Mouse (Mus musculus) C2C12 (cell line): ENCODE measurements around the gene Hist2h3c1.

Experiments used
- CEBPB ChIP-seq: IDR thresholded peaks from one replicate; pipeline ENCODE4 v1.6.1; 2011; ENCODE audit warnings: low read depth, mild to moderate bottlenecking, control low read depth, moderate library complexity
- CTCF ChIP-seq: IDR thresholded peaks from one replicate; pipeline ENCODE4 v1.5.1; 2011; ENCODE audit not compliant: control insufficient read depth, insufficient read depth, insufficient read length
- MAX ChIP-seq: IDR thresholded peaks from one replicate; pipeline ENCODE4 v1.6.1; 2011; ENCODE audit warnings: mild to moderate bottlenecking, control low read depth

DNA sequence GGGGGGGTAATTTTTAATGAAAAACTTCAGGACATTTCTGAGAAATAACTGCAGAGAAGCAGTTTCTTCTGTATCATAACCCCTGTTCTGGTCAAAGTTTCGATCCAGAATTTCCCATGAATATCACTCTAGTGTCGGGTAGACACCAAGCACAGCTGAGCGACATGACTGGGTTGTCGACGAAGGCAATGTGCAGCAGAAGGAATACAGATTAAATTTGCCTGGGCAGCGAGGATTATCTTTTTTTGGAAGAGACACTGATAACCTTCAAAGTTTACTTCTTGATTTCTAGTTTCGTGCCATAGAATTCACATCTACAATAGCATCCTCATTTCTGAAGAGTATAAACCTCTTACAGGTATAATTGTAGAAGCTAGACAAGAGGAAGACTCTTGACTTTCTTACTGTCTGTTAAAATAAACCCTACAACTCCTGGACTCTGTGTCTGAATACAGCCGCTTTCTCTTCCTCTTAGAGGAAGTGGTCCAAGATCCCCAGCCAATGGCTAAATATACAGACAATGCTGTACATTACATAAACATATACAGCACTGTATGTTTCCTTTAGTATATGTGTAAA is 19.7 kb downstream of the Hist2h3c1 start:
- no peak for TF ChIP-seq CTCF
- TF ChIP-seq CEBPB, result no peak
- TF ChIP-seq MAX, result no peak
